Mouse (Mus musculus) T-cell, adult 2 months (primary cell): ENCODE data around the gene Gucy2c.
"Not testable (repeated sequence)": the region's sequence is repeated elsewhere in the genome, so short reads cannot be mapped to it uniquely, and the experiment has no call there.

Source experiments
- DNase-seq: peaks from one replicate; pipeline ENCODE4 v3.0.0; 2022; ENCODE audit warnings: low spot score

Gucy2c gene

DNA sequence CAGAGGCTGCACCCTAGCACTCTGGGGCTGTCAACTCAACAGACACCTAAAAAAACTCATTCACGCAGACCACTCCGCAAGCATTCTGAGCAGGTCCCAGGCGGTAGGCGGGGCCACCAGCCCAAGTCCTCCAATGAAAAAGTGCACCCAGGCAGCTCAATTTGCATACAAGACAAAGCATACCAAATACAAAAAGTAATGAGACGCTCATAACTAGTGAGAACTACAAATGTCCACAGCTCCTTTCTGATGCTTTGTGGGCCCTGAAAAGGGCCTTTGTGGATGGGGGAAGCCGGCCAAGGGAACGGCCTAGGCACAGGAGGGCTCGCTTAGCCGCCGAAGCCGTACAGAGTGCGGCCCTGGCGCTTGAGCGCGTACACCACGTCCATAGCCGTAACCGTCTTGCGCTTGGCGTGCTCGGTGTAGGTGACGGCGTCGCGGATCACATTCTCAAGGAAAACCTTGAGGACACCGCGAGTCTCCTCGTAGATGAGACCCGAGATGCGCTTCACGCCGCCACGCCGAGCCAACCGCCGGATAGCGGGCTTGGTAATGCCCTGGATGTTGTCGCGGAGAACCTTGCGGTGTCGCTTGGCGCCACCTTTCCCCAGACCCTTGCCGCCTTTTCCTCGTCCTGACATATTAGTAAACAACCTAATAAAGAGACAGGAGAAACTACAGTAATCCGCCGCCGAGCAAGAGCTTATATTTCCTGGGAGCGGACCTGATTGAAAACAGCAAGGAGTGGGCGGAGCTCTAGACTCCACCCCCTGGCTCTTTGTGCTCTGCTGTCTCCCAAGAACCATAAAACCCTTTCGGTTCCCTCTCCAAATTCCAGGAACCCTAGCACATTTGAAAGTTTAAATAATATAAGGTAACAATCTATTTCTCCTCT, 22.4 kb upstream of the Gucy2c start, which contains the start of gene Hist4h4:
Hist4h4 (minus strand) TSS at position 677 of the 895 bp plus-strand sequence.
- DNase-seq: peak; percentile 88

DNA sequence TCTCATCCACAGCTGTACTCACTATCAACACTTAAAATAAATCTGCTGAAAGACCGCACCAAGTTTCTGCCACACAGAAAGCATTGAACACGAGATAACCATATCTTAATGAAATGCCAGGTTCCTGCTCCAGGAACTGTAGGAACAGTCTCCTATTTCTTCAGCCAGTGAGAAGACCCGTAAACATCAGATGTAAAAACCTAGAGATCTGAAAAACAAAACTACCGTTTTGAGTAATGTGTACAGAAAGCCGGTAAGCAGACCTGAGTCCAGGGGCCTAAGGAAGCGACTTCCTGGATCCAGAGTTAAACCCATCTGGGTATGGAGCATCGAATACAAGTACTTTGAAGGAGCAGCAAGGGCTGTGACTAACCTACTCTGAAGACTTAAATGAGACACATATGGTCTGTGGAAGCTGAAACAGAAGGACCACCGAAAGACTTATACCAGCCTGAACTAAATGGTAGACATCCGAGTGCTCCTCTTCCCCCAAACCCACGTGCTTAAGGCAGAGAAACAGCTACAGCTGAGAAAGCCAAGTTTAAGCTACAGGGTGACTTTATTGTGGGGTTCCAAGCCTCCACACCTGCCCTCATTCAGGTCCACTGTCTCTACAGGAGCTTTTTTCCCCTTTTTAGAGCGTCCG, 21.7 kb upstream of the Gucy2c start:
- no peak for DNase-seq

- DNase-seq: no peak
Measured at GRCm38 (mm10) chr6:136801274-136801673, 19.7 kb upstream of the Gucy2c start.

GRCm38 (mm10) chr6:136800710-136801109, 19.1 kb upstream of the Gucy2c start:
- no peak for DNase-seq

- not testable (repeated sequence) for DNase-seq
Measured at GRCm38 (mm10) chr6:136797874-136798693, 16.5 kb upstream of the Gucy2c start.

DNA sequence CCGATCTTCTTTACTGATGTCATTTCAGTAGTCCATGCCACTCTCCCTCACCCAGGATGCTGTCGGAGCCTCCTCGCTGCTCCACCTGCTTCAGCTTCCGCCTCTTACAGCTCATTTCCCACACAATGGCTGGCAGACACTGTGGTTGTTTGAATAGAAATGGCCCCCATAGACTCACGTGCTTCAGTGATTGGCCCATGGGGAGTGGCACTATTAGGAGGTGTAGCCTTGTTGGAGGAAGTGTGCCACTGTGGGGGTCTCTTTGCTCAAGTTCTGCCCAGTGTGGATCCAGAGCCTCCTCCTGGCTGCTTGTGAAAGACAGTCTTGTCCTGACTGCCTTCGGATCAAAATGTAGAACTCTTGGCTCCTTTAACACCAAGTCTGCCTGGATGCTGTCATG, 14.3 kb upstream of the Gucy2c start:
- no peak for DNase-seq

DNA sequence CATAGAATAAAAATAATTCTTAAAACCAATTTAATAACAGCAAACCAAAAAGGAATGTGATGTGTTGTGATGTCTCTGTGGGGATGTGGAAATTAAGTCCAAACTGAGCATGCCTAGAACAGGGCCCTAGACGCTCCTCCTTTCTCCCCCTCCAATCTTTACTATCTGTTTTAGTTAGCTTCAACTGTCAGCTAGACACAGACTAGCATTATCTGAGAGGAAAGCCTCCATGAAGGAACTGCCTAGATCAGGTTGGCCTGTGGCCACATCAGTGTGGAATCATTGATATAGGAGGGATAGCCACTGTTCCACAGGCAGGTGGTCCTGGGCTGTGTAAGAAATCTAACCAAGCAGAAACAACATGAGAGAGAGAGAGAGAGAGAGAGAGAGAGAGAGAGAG, 13.5 kb upstream of the Gucy2c start:
- DNase-seq: no peak

DNA sequence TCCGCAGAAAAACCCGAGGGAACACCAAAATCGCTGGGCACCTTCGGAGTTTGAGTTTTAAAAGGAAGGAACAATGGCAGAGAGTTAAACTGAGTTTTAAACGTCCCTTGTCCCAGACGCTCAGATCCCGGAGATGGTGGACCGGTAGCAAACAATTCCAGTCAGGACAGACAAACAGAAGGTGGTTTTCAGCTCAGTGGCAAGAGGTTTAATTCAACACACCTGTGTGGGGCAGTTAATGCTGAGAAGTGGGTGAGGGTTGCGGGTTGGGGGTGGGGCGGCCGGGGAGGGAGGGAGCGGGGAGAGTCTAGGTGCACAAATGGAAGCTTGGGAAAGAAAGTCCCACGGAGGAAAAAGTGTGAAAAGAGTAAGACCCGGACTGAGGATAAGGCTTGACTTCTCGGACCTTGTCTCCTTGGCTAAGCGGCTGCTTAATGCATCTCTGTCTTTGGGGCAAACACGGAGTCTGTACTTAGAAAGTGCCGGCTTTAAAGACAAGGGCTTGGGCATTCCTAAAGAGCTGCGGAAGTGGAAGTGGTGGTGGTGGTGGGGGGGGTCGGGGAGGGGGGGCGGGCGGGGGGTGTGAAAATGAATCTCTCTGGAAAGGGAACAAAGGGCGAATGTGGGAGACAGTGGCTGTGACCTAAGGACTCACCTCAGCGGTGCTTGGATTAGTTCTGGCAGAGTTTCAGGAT, 12.4 kb upstream of the Gucy2c start:
- no peak for DNase-seq

DNA sequence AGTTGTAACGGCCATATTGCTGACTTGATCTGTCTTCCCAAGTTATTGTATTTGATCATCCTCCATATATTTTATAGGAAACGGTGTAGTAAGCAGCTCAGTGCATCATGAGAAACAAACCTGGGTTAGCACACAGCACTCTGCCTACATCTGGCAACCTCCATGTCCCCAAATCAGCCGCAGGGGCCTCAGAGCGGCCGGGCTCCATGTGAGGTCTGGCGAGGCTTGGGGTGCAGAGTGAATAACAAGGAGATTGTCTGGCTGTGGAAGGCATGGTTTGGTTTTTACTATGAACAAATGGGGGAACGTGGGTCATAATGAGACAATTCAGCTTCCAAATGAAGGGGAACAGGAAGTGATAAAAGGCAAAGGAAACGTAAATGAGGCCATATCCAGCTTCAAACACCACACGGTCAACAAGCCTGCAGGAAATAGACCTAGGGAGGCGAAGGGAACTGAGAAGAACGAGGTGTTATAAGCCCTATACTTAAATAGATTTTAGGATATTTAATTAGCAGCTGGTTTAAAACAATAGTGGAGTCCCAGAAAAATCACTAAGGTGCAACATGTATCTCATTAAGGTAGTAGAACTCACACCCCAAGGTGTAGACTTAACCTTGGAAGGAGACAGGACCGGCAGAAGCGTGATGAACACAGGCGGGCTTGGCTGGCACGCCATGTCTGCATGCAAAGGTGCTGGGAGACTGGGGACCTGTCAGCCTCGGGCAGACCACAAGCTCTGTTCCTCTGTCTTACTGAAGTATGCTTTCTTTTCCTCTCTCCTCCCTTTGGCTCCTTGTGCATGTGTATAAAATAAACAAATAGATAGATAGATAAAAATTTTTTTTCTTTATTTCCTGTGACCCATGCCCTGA, 11.6 kb upstream of the Gucy2c start:
- peak; percentile 35 for DNase-seq

- DNase-seq: no peak
Measured at GRCm38 (mm10) chr6:136789391-136789971, 7.9 kb upstream of the Gucy2c start.

DNA sequence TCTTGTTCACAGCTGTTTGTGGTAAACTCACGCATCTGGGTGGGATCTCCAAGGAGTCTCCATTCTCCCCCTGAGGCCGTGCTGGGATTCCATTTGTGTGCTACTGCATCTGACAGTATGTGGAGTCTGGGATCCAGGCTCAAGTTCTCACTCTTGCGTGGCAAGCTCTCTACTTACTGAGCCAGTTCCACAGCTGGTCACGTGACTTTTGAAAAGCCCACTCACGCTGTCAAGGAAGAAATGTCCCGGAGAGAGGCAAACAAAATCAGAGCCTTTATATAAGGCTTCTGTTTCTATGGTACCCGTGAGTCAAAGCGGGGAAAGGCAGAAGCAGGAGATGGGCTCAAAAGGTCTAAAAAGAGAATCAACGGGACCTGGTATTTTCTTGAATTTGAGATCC, 1.2 kb upstream of the Gucy2c start:
- no peak for DNase-seq

GRCm38 (mm10) chr6:136782146-136782545, 581 bp upstream of the Gucy2c start:
- no peak for DNase-seq

DNA sequence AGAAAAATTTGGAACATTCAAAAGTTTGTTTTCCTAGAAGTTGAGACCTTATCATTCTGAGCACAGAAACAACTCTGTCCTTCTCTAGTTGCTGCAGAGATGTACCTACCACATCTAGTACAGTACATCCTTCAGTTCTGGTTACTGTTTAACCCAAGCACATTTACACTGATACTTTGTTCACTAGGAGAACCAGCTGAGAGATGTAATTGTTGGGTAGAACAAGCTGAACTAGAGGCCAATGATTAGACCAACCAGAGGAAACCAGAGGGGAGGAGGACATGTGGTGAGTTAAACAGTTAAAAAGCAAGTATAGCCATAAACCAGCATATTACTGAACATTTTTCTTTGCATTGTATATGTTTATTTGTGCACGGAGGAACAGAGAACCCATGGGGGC, 5.2 kb downstream of the Gucy2c start:
- DNase-seq: no peak

DNA sequence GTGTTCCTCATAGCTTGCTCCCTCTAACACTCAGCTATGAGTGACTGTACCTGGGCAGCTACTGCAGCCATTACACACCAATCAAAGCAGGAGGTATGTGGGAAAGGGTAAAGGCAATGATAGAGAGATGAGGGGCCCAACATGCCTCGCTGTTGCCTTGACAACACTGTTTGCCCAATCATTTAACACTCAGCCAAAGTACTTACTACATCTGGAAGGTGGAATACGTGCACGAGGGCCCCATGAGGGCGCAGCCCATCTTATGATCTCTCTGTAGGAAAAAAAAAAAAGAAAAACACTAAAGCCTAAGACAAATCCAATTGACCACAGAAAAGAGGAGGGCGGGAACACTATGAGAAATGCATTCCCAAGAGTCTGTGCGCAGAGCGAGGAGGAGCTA, 11.7 kb downstream of the Gucy2c start:
- DNase-seq: no peak

DNA sequence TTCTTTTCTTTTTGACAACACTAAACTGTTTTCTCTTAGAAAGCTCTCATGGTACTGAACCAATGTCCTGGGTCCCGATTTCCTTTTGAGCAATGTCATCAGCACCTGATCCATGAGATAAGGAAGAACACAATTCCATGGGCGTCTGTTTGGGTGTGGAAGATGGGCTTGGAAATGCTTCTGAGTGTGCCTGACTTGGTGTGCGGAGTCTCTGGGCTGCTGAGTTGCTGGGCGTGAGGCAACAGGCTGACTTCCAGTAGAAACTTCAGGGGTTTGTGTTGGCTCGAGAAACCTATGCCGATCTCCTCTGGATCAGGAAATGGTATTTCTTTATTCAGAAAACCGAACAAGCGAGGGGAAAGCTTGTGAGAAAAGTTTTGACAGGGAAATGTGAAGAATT, 12.4 kb downstream of the Gucy2c start:
- DNase-seq: no peak

GRCm38 (mm10) chr6:136763912-136764311, 17.7 kb downstream of the Gucy2c start:
- no peak for DNase-seq

DNA sequence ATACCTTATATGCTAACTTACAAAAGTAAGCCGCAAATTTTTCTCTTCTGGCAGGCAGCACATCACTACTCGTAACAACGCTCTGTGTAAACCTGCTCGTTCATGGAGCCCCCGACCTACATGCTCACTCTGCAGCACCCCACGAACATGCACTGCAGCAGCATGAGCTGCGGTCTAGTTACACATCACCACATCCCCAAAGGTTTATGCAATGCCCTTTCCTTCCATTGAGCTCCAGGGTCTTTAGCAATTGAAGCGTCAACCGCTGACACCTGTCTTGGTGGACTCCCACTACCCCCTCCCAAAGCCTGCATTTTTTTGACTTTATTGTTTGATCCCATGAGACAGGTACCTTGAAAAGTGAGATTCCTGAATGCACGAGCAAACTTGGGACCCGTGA, 31.0 kb downstream of the Gucy2c start:
- DNase-seq: no peak

DNA sequence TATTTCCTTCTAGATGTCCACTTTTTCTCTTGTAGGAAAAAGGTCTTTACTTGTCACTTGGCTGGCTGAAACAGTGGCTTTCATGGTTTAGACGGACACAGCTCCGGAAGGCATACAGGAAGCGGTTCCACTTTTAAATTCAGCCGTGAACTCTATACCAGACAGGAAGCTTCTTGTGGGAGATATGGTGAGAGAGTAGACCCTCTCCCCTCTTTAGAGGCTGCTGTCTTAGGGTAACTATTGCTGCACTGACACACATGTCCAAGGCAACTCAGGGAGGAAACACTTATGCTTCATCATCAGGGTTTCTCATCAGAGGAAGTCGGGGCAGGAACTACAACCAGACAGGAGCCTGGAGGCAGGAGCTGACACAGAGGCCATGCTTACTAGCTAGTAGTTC, 36.0 kb downstream of the Gucy2c start:
- no peak for DNase-seq

GRCm38 (mm10) chr6:136743729-136744128, 37.8 kb downstream of the Gucy2c start:
- DNase-seq: peak; percentile 86

- peak; percentile 86 for DNase-seq
Measured at GRCm38 (mm10) chr6:136742352-136743118, 39.0 kb downstream of the Gucy2c start.
